Mouse (Mus musculus): Measurements from ENCODE around the gene Fcrl5. TPM values are rescaled to one million over a fixed set of nuclear protein-coding genes. Genes with fewer than 3 reads are reported as not detected.
A peak's percentile ranks its signal among the peaks of the same experiment; 100 is the strongest.

The Fcrl5 gene
- total and polyA plus RNA-seq, 2 experiments from 2014 or later = not detected

DNA sequence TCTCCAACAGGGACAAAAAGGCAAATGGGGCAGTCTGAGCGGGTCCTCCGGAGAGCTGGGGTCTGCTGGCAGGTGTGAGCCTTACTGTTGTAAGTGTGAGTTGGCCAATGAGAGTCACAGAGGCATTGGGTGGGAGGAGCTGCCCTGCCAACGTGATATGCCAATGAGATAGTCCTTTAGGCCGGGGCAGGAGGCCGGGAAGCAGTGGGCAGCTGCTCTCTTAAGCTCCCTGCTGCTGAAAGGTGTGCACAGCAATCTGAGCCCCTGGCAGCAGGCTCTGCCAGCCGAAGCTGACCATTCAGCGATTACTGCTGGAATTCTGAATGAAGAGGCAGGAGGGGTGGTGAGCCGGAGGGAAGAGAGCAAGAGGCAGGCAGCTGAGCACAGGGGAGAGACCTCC lies 105.1 kb downstream of the Fcrl5 start:
- no peak; the same call in 1 of the 2 replicates for TF ChIP-seq CTCF (IDR thresholded peaks at IDR 0.05)
- Histone ChIP-seq H3K4me1 (ENCODE audit: insufficient read depth, low read length) (peaks cover 3% of the 10 kb centered on the region; the same call in 1 of the 2 replicates), H3K9ac (replicated peaks; ENCODE audit: low read length, poor library complexity, severe bottlenecking) (no peak overlapping the region), H3K27me3 (ENCODE audit: insufficient read depth, low read length) (no peaks in the 10 kb centered on the region), H3K27ac (ENCODE audit: low read depth, low read length) (no peak overlapping the region), H3K4me2 (ENCODE audit: low read depth, low read length, poor library complexity, severe bottlenecking) (no peak overlapping the region), H3K4me3 (ENCODE audit: low read depth, low read length) (no peak overlapping the region), H3K36me3 (ENCODE audit: insufficient read depth, low read length) (peaks cover 31% of the 10 kb centered on the region), H3K9me3 (ENCODE audit: low read length) (no peaks in the 10 kb centered on the region)
- 21% methylated on average over 8 of the region's 8 CpGs for WGBS
- DNase-seq (ENCODE audit: low spot score) (peak; percentile 21), ATAC-seq (ENCODE audit: low FRiP score) (no peak)

DNA sequence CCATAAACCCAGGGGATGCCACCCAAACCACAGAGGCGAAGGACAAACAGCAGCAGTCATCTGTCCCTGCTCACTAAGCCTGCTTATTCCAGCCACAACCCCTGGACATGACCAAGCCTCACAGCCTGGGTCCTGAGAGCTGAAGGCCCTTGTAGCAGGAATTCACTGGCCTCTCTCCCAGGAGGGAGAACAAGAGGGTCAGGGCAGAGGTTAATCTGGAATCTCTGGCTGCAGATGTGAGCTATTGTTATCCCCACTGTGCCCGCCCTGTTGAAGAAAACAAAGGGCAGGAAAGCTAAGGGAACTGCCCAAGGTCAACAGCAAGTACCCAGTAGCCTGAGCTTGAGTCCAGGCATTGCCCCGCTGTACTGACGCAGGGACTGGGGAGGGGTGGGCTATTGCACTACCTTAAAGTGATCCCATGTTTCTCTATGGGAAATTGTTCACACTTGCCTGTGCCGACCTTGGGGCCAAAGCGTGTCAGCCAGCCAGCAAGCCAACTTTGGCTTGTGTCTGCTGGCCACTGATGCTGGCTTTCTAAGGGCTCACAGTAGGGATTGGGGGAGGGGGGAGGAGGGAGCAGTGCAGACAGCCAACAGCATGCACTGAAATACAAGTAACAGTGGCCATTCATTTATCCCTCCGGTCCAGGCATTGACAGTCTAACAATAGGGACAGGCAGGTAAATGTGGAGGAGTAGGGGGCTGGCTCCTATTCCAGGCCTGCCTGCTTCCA lies 107.1 kb downstream of the Fcrl5 start:
- H3K4me2 ChIP-seq (ENCODE audit: low read depth, low read length, poor library complexity, severe bottlenecking) = no peak overlapping the region
- no peak overlapping the region for H3K27ac ChIP-seq (ENCODE audit: low read depth, low read length)
- TF ChIP-seq CTCF (IDR thresholded peaks at IDR 0.05) = no peak
- no peak for ATAC-seq (ENCODE audit: low FRiP score)
- peaks cover 16% of the 10 kb centered on the region; the same call in 1 of the 2 replicates for H3K36me3 ChIP-seq (ENCODE audit: insufficient read depth, low read length)
- no peak overlapping the region for H3K9ac ChIP-seq (replicated peaks; ENCODE audit: low read length, poor library complexity, severe bottlenecking)
- H3K9me3 ChIP-seq (ENCODE audit: low read length) = no peaks in the 10 kb centered on the region
- WGBS = 27% methylated on average over 7 of the region's 7 CpGs
- H3K4me3 ChIP-seq (ENCODE audit: low read depth, low read length) = no peak overlapping the region
- H3K4me1 ChIP-seq (ENCODE audit: insufficient read depth, low read length) = peaks cover 3% of the 10 kb centered on the region; the same call in 1 of the 2 replicates
- no peak for DNase-seq (ENCODE audit: low spot score)
- no peaks in the 10 kb centered on the region for H3K27me3 ChIP-seq (ENCODE audit: insufficient read depth, low read length)

- Histone ChIP-seq H3K4me3 (ENCODE audit: low read depth, low read length) (no peak overlapping the region), H3K27ac (ENCODE audit: low read depth, low read length) (no peak overlapping the region), H3K9me3 (ENCODE audit: low read length) (no peaks in the 10 kb centered on the region), H3K27me3 (ENCODE audit: insufficient read depth, low read length) (no peaks in the 10 kb centered on the region), H3K36me3 (ENCODE audit: insufficient read depth, low read length) (0 out of 2 replicates have a peak, but pooled peaks cover 6% of the 10 kb centered on the region), H3K4me1 (ENCODE audit: insufficient read depth, low read length) (peaks cover 3% of the 10 kb centered on the region; the same call in 1 of the 2 replicates), H3K4me2 (ENCODE audit: low read depth, low read length, poor library complexity, severe bottlenecking) (no peak overlapping the region), H3K9ac (replicated peaks; ENCODE audit: low read length, poor library complexity, severe bottlenecking) (no peak overlapping the region)
- TF ChIP-seq CTCF (IDR thresholded peaks at IDR 0.05) = no peak
- ATAC-seq (ENCODE audit: low FRiP score) (no peak), DNase-seq (ENCODE audit: low spot score) (no peak)
- 52% methylated on average over 3 of the region's 3 CpGs for WGBS
These were observed 110.0 kb downstream of the Fcrl5 start for GRCm38 (mm10) chr3:87545554-87545953.

GRCm38 (mm10) chr3:87546291-87546721 lies 110.7 kb downstream of the Fcrl5 start:
- H3K36me3 ChIP-seq (ENCODE audit: insufficient read depth, low read length) = 0 out of 2 replicates have a peak, but pooled peaks cover 6% of the 10 kb centered on the region
- no peaks in the 10 kb centered on the region for H3K4me1 ChIP-seq (ENCODE audit: insufficient read depth, low read length)
- H3K9me3 ChIP-seq (ENCODE audit: low read length) = no peaks in the 10 kb centered on the region
- TF ChIP-seq CTCF (IDR thresholded peaks at IDR 0.05) = no peak
- H3K9ac ChIP-seq (replicated peaks; ENCODE audit: low read length, poor library complexity, severe bottlenecking) = no peak overlapping the region
- ATAC-seq (ENCODE audit: low FRiP score) = no peak
- no peaks in the 10 kb centered on the region for H3K27me3 ChIP-seq (ENCODE audit: insufficient read depth, low read length)
- DNase-seq (ENCODE audit: low spot score) = no peak
- H3K4me3 ChIP-seq (ENCODE audit: low read depth, low read length) = no peak overlapping the region
- 74% methylated on average over 10 of the region's 10 CpGs for WGBS
- H3K27ac ChIP-seq (ENCODE audit: low read depth, low read length) = no peak overlapping the region
- H3K4me2 ChIP-seq (ENCODE audit: low read depth, low read length, poor library complexity, severe bottlenecking) = no peak overlapping the region

DNA sequence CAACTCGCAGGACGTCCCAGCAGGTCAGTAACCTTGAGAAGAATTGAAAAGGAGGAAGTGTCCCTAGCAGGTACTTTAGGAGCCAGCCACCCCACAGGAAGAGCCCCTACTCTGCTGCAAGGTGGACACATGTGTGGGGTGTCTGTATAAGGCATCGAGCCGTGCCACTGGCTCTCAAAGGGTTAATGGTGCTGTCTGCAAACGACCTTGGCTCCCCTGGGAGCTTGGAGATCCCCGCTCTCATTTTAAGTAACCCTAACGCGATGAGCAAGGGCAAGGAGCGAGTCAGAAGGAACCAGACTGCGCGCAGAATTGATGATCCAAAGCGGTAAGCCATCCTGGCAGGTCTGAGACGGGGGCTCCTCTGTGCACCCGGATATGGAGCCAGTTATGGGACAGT lies 114.3 kb downstream of the Fcrl5 start:
- Histone ChIP-seq H3K27me3 (ENCODE audit: insufficient read depth, low read length) (no peaks in the 10 kb centered on the region), H3K4me3 (ENCODE audit: low read depth, low read length) (no peak overlapping the region), H3K4me1 (ENCODE audit: insufficient read depth, low read length) (no peaks in the 10 kb centered on the region), H3K9me3 (ENCODE audit: low read length) (no peaks in the 10 kb centered on the region), H3K4me2 (ENCODE audit: low read depth, low read length, poor library complexity, severe bottlenecking) (no peak overlapping the region), H3K36me3 (ENCODE audit: insufficient read depth, low read length) (no peaks in the 10 kb centered on the region), H3K27ac (ENCODE audit: low read depth, low read length) (no peak overlapping the region), H3K9ac (replicated peaks; ENCODE audit: low read length, poor library complexity, severe bottlenecking) (no peak overlapping the region)
- no peak for TF ChIP-seq CTCF (IDR thresholded peaks at IDR 0.05)
- DNase-seq (ENCODE audit: low spot score) (no peak), ATAC-seq (ENCODE audit: low FRiP score) (no peak)
- 23% methylated on average over 14 of the region's 14 CpGs for WGBS

Other genes starting within 250 kb of the Fcrl5 start
- gene Fcrls, start 172.0 kb upstream of the Fcrl5 start, total RNA-seq (2014; rRNA removed) = 15.6 and 17.9 TPM in 2 replicates
- 13.7 and 14.4 TPM in 2 replicates for gene Fcrls, start 172.0 kb upstream of the Fcrl5 start, polyA plus RNA-seq (2015; fragmentation: Nextera tagmentation; extraction: Ambion mirVana)
- gene Cd5l, start 77.9 kb upstream of the Fcrl5 start, total RNA-seq (2014; rRNA removed) = not detected in 2 replicates
- gene Cd5l, start 77.9 kb upstream of the Fcrl5 start, polyA plus RNA-seq (2015; fragmentation: Nextera tagmentation; extraction: Ambion mirVana) = 0.11 TPM in 1 of 2 replicates, not detected in the other
- not detected in 2 replicates for gene Fcrl1, start 59.4 kb upstream of the Fcrl5 start, total RNA-seq (2014; rRNA removed)
- gene Fcrl1, start 59.4 kb upstream of the Fcrl5 start, polyA plus RNA-seq (2015; fragmentation: Nextera tagmentation; extraction: Ambion mirVana) = 0.22 TPM in 1 of 2 replicates, not detected in the other
- 9.8 and 13.6 TPM in 2 replicates for gene Etv3, start 89.6 kb downstream of the Fcrl5 start, total RNA-seq (2014; rRNA removed)
- 5.9 and 7.9 TPM in 2 replicates for gene Etv3, start 89.6 kb downstream of the Fcrl5 start, polyA plus RNA-seq (2015; fragmentation: Nextera tagmentation; extraction: Ambion mirVana)
- gene Arhgef11, start 181.8 kb downstream of the Fcrl5 start, total RNA-seq (2014; rRNA removed) = 60.1 and 67.5 TPM in 2 replicates
- gene Arhgef11, start 181.8 kb downstream of the Fcrl5 start, polyA plus RNA-seq (2015; fragmentation: Nextera tagmentation; extraction: Ambion mirVana) = 15.0 and 16.4 TPM in 2 replicates